Mouse (Mus musculus) bone marrow macrophage, adult 2 months (primary cell): ENCODE measurements around the gene Myh2. TPM values are rescaled to one million over a fixed set of nuclear protein-coding genes. Genes with fewer than 3 reads are reported as not detected.

Experiments
- H3K27ac ChIP-seq: 2 replicates; pipeline ENCODE4 v1.5.1; 2012; ENCODE audit warnings: low read depth, low read length; ENCODE audit not compliant: insufficient read depth
- H3K4me1 ChIP-seq: 2 replicates; pipeline ENCODE4 v1.6.1; 2012; ENCODE audit warnings: low read length; ENCODE audit not compliant: control insufficient read depth, insufficient read depth
- H3K4me3 ChIP-seq: 2 replicates; pipeline ENCODE4 v1.5.1; 2012; ENCODE audit warnings: mild to moderate bottlenecking, low read length, moderate library complexity; ENCODE audit not compliant: insufficient read depth
- CTCF ChIP-seq: IDR thresholded peaks from 2 replicates; pipeline ENCODE4 v1.5.1; 2012; ENCODE audit warnings: low read depth, mild to moderate bottlenecking, low read length, moderate library complexity
- POLR2A ChIP-seq: IDR thresholded peaks from 2 replicates; pipeline ENCODE4 v1.6.1; 2012; ENCODE audit warnings: mild to moderate bottlenecking, low read depth, low read length, borderline replicate concordance
- polyA plus RNA-seq: library from polyadenylated mRNA; stranded (reverse); fragments of >200 nt; gene quantifications from 2 replicates; pipeline ENCODE4 v1.2.4, GENCODE M21; 2012; ENCODE audit not compliant: missing spikeins, insufficient read depth, insufficient read length

Gene Myh2
- not detected in 2 replicates for polyA plus RNA-seq

GRCm38 (mm10) chr11:67170727-67171126, at the start of gene Myh2:
Gene Myh2 (plus strand): TSS chr11:67171027.
- no peaks in the 10 kb centered on the region for H3K4me1 ChIP-seq
- H3K4me3 ChIP-seq = no peak within 1 kb of the TSS
- TF ChIP-seq CTCF (no peak), POLR2A (no peak)
- H3K27ac ChIP-seq = no peak within 1 kb of the TSS

GRCm38 (mm10) chr11:67124943-67125342, 45.9 kb upstream of the Myh2 start:
- Histone ChIP-seq H3K4me3 (no peak overlapping the region), H3K27ac (no peak overlapping the region), H3K4me1 (no peaks in the 10 kb centered on the region)
- TF ChIP-seq CTCF = no peak
- no peak for TF ChIP-seq POLR2A

- H3K4me3 ChIP-seq = no peak overlapping the region
- no peaks in the 10 kb centered on the region for H3K4me1 ChIP-seq
- H3K27ac ChIP-seq = no peak overlapping the region
- TF ChIP-seq POLR2A (no peak), CTCF (no peak)
These were observed 45.5 kb upstream of the Myh2 start for GRCm38 (mm10) chr11:67125361-67125760.

DNA sequence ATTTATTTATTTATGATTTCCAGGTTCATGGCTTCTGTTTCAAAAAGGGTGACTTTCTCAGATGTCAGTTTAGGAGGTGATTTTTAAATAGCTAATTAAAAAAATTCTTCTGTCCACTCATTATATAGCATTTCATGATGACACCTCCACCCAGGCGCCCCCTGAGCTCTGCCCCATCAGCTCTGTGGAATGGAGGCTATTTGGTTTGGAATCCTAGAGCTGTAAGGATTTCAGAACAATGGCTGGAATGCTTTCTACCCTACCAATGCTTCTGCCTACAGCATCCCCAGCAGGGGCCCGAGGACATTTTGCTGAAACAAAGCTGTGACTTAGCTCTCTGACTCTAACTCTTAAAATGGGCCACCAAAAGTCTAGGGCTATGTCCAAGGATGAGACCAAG, 37.3 kb upstream of the Myh2 start:
- Histone ChIP-seq H3K27ac (no peak overlapping the region), H3K4me3 (no peak overlapping the region)
- TF ChIP-seq CTCF (no peak), POLR2A (no peak)

GRCm38 (mm10) chr11:67134654-67135053, 36.2 kb upstream of the Myh2 start:
- Histone ChIP-seq H3K4me1 (no peaks in the 10 kb centered on the region), H3K27ac (no peak overlapping the region), H3K4me3 (no peak overlapping the region)
- TF ChIP-seq POLR2A (no peak), CTCF (no peak)

More for the DNA sequence above, 37.3 kb upstream of the Myh2 start:
- no peaks in the 10 kb centered on the region for H3K4me1 ChIP-seq

DNA sequence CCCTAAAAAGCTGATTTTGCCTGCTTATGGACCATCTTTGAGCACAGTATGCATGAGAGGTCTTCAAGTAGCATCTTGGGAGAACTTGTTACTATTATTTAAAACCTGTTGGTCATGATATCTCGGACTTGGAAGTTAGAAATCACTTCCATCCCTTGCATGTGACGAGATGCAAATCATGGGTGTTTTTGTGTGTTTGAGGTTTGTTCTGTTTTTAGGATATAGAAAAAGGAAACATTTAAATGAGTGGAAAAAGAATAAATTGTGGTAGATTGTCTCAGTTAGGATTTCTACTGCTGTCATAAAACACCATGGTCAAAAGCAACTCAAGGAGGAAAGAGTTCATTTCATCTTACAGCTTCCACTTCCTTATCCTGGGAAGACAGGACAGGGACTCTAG, 35.3 kb upstream of the Myh2 start:
- H3K4me3 ChIP-seq = no peak overlapping the region
- H3K4me1 ChIP-seq = no peaks in the 10 kb centered on the region
- H3K27ac ChIP-seq = no peak overlapping the region
- no peak for TF ChIP-seq CTCF
- TF ChIP-seq POLR2A = no peak

- no peaks in the 10 kb centered on the region for H3K4me1 ChIP-seq
- no peak overlapping the region for H3K4me3 ChIP-seq
- TF ChIP-seq CTCF = no peak
- no peak for TF ChIP-seq POLR2A
- no peak overlapping the region for H3K27ac ChIP-seq
These were observed 31.3 kb upstream of the Myh2 start for GRCm38 (mm10) chr11:67139556-67139955.

GRCm38 (mm10) chr11:67140175-67140574, 30.7 kb upstream of the Myh2 start:
- H3K27ac ChIP-seq = no peak overlapping the region
- no peak for TF ChIP-seq CTCF
- TF ChIP-seq POLR2A = no peak
- no peak overlapping the region for H3K4me3 ChIP-seq
- no peaks in the 10 kb centered on the region for H3K4me1 ChIP-seq

GRCm38 (mm10) chr11:67141031-67141430, 29.8 kb upstream of the Myh2 start:
- TF ChIP-seq POLR2A (no peak), CTCF (no peak)
- no peak overlapping the region for H3K27ac ChIP-seq
- H3K4me1 ChIP-seq = no peaks in the 10 kb centered on the region
- no peak overlapping the region for H3K4me3 ChIP-seq

GRCm38 (mm10) chr11:67142047-67142446, 28.8 kb upstream of the Myh2 start:
- Histone ChIP-seq H3K4me3 (no peak overlapping the region), H3K4me1 (no peaks in the 10 kb centered on the region), H3K27ac (no peak overlapping the region)
- no peak for TF ChIP-seq POLR2A
- no peak for TF ChIP-seq CTCF

DNA sequence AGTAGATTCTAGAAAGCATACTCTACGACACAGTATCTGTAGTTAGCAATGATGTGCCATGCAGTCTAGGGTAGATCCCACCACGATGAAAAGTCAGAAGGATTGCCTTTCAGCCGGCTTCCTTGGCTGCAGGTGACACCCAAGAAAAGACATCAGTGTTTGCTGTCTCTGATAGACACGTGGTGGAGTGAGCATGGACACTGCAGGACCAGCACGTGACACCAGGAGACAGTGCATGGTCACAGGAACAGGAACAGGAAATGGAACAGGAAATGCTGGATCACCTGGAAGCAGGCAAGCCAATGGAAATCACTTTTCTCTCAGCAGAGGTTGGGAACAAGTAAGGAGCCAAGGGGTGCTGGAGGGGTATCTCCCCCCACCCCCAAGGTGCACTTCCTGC, 27.8 kb upstream of the Myh2 start:
- H3K4me3 ChIP-seq = no peak overlapping the region
- TF ChIP-seq POLR2A (no peak), CTCF (no peak)
- no peak overlapping the region for H3K27ac ChIP-seq
- H3K4me1 ChIP-seq = no peaks in the 10 kb centered on the region
